Mouse (Mus musculus) erythroid progenitor cell, adult 5-6 weeks (primary cell): ENCODE results near the gene Il1rn. TPM values are rescaled to one million over a fixed set of nuclear protein-coding genes. Genes with fewer than 3 reads are reported as not detected.

Source experiments
- ATAC-seq: replicated peaks from 2 replicates; pipeline ENCODE4 v1.8.0; 2016; ENCODE audit warnings: moderate number of reproducible peaks, mild to moderate bottlenecking, moderate TSS enrichment, inconsistent platforms; ENCODE audit not compliant: poor library complexity, low FRiP score, severe bottlenecking
- total RNA-seq, 2 experiments: library from RNA; stranded (forward) in 1 of 2; stranded (reverse) in 1 of 2; fragments of 150-400 nt in 1 of 2; fragments of 186-747, 209-891 nt in 1 of 2; gene quantifications; 2 replicates each; pipeline versions ENCODE4 v1.2.3 to v1.2.4; 2015 to 2017; ENCODE audit warnings: low replicate concordance in 2 of 2

Gene Il1rn
- total RNA-seq, 2 experiments from 2014 or later: 0.76 to 2.5 TPM

DNA sequence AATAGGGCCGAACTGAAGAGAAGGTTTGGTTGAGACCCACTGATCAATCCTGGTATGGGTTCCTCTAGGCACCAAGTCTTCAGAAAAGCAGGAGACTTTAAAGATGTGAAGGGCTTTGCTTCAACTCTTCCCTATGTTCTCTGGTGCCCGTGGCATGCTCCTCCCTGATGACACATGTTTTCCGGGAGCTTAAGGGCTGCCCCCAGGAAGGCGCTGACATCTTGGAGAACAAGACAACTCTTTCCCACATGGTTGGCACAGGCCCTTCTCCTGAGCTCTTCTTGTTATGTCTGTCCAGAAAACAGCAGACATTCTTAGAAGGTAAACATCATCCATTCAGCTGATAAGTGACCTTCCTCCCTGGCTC is 31.2 kb downstream of the Il1rn start:
- no peak for ATAC-seq

DNA sequence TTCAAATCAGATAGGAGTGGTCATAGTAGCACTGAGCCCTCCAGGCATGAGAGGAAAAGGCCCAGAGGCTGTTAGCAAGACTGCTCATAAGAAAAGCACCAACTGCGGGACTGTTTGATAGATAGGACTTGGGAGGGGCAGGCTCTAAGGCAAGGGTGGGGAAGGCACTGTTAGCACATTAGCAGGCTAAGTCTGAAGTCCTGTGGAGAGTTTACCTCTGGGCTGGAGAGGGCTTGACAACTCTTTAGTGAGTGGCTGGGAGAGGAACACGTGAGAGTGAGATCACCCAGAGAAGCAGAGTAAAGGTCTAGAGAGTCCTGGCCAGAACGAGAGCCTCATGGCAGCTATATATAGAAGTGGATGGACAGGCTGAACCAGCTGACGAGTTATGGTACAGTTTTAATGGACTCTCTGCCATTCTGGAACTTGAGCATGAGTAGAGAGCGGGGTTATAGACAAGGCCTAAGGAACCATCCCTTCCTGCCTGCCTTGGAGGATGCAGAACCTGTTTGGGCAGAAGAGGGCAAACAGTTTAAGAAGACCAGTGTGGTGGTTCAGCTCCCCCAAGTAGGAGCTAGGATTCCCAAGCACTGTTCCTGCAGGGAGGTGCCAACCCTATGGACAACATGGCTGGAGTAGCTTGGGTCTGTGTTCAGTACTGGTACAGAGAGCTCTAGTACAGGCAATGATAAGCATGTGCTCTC is 42.2 kb downstream of the Il1rn start:
- ATAC-seq: peak; percentile 59

DNA sequence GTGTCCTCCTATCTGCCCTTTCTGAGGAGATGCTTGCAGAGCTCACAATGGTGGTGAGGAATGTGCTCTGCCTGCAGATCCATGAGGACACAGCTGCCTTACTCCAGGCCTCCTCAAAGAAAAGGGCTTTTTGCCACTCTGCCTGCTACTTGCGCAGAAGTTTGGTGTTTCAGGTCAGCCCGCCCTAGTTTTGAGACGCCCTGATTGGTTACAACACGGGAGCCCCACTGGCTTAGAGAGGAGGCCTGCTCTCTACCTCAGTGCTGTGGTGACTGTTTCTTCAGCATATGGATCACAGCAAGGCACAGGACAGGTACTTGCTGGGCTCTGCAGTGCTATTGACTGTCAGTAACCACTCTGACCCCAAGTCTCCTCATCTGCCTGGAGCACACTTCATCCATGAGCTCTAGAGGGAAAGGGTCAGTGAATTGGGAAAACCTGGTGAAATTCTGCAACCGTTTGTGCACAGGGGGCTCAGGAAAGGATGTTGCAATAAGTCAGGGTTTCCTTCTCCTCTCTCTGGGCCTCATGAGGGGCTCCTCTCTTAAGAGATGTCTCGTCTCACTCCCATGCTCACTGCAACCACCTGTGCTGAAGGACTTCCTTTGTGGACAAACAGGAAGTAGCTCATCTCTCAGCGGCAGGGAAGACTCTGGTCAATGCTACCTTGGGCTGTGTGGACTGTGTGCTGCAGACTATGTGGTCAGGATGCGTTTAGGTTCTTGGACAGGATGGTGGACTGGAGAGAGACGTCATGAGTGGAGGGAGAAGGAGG is 46.0 kb downstream of the Il1rn start:
- no peak for ATAC-seq

GRCm38 (mm10) chr2:24383636-24384035 is 47.0 kb downstream of the Il1rn start:
- ATAC-seq: no peak

GRCm38 (mm10) chr2:24384393-24384792 is 47.7 kb downstream of the Il1rn start:
- no peak for ATAC-seq

DNA sequence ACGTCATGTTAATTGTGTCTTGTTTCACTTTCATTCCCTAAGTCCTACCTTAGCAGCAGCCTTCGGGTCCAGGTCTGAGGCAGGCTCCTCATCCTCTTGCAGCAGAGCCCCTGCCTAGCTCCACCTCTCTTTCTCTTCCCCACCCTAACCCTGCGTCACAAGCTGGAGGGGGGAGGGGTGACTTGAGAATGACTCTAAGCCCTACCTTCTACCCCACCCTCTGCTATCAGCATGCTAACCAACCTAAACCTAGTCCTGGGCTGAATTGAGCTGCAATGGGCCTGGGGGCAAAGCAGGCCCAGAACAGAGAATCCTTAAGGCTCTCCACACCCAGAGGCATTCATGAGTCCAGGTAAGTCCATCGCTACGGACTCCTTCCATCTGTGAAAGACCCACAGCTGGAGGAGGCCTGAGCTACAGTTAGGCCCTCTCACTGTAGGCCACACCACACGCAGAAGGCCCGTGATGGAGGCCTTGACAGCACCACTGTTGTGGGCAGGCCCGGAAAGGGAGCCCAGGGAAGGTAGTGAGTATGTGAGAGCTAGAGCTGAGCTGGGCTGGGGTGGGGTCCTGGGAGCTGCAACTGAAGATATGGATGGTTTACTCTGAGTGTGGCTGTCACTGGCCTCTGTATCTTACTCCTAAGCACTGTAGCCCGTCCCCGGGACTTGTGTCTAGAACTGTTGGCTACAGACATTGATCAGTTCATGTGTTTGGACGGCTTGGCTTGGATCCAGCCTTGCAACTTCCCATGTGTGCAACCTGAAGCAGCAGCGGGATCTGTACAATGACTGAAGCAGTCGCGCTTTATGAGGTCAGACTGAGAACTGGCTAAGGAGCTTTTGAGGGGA is 48.7 kb downstream of the Il1rn start:
- ATAC-seq: peak; percentile 76

DNA sequence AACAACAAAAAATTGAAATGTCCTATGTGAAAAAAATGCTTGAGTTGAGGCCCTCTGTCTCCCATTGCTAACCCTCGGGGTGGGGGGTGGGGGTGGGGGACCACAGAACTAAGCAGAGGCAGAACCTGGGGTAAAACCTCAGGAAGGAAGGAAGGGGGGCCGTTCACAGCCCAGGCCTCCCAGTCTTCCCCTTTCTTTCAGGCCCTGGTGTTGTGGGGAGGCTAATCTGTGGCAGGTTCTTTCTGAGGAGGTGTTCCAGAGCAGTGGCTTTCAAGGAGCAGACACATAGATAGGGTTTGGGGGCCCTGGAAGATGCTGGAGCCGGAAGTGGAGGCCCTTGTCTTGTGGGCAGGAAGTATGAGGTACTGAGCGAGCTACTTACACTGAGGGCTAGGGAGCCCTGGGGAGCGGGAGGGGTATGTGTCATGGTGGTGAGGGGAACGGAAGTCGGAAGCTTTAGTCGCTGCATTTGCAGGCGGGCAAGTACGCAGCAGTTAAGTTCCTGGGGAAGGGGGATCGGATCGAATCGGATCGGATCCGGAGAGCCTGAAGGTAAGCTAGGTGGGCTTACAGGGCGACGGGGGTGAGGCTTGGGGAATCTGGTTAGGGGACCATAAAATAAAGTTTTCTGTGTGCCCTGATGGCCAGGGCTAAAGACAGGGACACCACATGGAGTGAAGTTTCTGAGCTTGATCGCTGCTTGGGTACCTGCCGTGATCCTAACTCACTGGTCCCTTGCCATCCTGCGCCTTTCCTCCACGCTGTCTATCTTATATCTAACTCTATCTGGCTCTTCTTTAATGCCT is 49.7 kb downstream of the Il1rn start:
- ATAC-seq: no peak

- no peak for ATAC-seq
Observed at GRCm38 (mm10) chr2:24386964-24387320, 50.3 kb downstream of the Il1rn start.

- no peak for ATAC-seq
Observed at GRCm38 (mm10) chr2:24387361-24388283, 51.0 kb downstream of the Il1rn start.

GRCm38 (mm10) chr2:24393251-24393650 is 56.6 kb downstream of the Il1rn start:
- ATAC-seq: no peak

DNA sequence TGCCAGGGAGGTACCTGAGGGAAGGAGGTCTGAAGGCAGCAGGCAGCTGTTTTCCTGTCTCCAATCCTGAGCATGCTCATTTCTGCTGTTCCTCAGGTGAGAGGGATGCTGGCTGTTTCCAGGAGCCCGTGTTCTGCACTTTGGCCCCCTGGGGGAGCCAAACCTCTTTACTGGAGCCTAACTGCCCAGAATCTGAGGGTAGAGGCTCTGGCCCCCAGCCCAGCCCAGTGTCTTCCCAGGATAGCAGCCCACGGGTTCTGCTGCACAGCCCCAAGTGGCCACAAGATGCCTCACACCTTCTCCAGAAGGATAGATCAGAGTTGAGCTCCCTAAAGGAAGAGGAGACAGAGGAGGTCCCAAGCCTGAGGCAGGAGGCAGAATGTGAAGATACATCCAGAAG is 60.5 kb downstream of the Il1rn start:
- ATAC-seq: no peak

- ATAC-seq: no peak
Observed at GRCm38 (mm10) chr2:24400711-24401110, 64.1 kb downstream of the Il1rn start.

Other genes starting within 250 kb of the Il1rn start
- not detected in 2 replicates for gene Tbpl2, start 240.3 kb upstream of the Il1rn start, total RNA-seq (2015; ENCODE audit: low replicate concordance)
- gene Tbpl2, start 240.3 kb upstream of the Il1rn start, total RNA-seq (2017; ENCODE audit: low replicate concordance): not detected in 2 replicates
- not detected in 2 replicates for gene Il1f8, start 183.7 kb upstream of the Il1rn start, total RNA-seq (2015; ENCODE audit: low replicate concordance)
- gene Il1f8, start 183.7 kb upstream of the Il1rn start, total RNA-seq (2017; ENCODE audit: low replicate concordance): not detected in 2 replicates
- 4.2 and 9.4 TPM in 2 replicates for gene Il1f9, start 150.4 kb upstream of the Il1rn start, total RNA-seq (2015; ENCODE audit: low replicate concordance)
- 3.0 and 3.1 TPM in 2 replicates for gene Il1f9, start 150.4 kb upstream of the Il1rn start, total RNA-seq (2017; ENCODE audit: low replicate concordance)
- not detected in 2 replicates for gene Il1f6, start 121.4 kb upstream of the Il1rn start, total RNA-seq (2015; ENCODE audit: low replicate concordance)
- gene Il1f6, start 121.4 kb upstream of the Il1rn start, total RNA-seq (2017; ENCODE audit: low replicate concordance): not detected in 2 replicates
- gene Il1f5, start 59.9 kb upstream of the Il1rn start, total RNA-seq (2015; ENCODE audit: low replicate concordance): not detected in 2 replicates
- not detected in 2 replicates for gene Il1f5, start 59.9 kb upstream of the Il1rn start, total RNA-seq (2017; ENCODE audit: low replicate concordance)
- not detected in 2 replicates for gene Il1f10, start 45.7 kb upstream of the Il1rn start, total RNA-seq (2015; ENCODE audit: low replicate concordance)
- gene Il1f10, start 45.7 kb upstream of the Il1rn start, total RNA-seq (2017; ENCODE audit: low replicate concordance): not detected in 2 replicates
- gene Psd4, start 30.7 kb downstream of the Il1rn start, total RNA-seq (2015; ENCODE audit: low replicate concordance): 4.2 and 5.4 TPM in 2 replicates
- gene Psd4, start 30.7 kb downstream of the Il1rn start, total RNA-seq (2017; ENCODE audit: low replicate concordance): 10.9 and 12.5 TPM in 2 replicates
- not detected in 2 replicates for gene Pax8, start 138.7 kb downstream of the Il1rn start, total RNA-seq (2015; ENCODE audit: low replicate concordance)
- not detected in 2 replicates for gene Pax8, start 138.7 kb downstream of the Il1rn start, total RNA-seq (2017; ENCODE audit: low replicate concordance)